Mouse (Mus musculus) frontal cortex, postnatal 14 days (tissue): ENCODE results near the gene Dlgap1.
A peak's percentile ranks its signal among the peaks of the same experiment; 100 is the strongest.

ENCODE experiments used
- DNase-seq, 2 experiments: peaks; one replicate each; pipeline ENCODE4 v3.0.0; 2022; ENCODE audit warnings: low spot score in 2 of 2

Dlgap1 gene

DNA sequence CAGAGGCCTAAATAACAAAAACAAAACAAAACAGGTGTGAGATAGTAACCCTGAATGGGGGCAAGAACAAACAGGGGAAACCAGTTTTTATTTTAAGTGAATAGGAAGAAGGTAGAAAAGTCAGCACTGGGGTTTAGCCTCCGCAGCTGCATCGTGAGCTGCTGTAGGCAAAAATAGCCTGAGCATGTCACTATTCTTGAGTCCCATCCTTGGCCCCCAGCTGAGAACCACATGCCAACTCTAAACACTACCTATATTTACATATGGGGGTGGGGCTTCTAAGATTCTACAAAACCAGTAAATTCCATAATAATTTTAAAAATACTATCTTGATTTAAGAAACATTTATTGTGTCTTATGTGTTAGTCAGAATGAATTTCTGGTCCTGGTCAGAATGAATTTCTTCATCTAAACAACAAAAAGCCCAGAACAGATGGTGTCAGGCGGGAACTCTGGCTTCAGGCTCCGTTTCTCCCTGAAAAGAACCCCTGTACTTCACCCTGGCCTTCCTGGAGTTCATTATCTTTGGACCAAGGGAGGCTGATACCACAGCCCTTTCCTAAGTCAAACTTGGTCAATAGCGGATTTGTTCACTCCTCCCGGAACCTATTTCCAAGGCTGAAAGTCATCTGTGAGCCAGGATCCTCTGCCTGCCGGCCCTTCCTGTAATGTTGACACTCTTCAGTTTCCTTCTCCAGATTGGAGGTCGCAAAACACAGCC lies 494.1 kb downstream of the Dlgap1 start:
- no peak for DNase-seq

DNA sequence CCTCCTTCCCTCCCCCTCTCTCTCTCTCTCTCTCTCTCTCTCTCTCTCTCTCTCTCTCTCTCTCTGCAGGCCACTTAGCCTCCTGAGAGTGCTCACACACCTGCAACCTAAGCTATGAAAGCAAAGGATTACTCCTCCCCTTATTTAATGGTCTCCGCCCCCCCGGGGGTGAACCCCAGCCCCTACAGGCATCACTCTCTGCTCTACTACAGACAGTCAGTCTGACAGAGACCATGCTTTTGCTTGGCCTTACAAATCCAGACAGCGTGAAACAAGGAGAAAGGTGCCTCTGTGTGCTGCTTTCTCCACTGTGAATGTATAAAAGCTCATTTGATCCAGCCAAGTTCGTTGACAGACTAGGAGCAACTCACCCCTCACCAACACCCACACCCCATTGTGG lies 497.5 kb downstream of the Dlgap1 start:
- no peak for DNase-seq

DNA sequence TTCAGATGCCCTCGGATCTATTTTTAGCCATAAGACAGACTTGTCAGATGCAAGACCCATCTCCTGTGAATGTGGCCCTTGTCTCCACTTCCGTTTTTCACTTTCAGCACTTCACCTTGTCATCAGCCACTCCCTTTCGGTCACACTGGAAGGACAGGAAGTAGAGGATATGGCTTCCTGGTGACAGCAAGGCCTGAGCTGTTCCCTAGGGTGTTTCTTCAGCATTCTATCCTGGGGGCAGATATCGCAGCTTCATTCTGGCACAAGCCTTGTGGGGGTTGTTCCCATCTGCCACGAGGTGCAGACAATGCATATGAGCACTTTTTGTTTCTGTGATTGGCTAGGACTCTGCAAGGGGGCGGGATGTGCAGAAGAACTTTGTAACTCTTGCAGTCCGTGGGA lies 502.1 kb downstream of the Dlgap1 start:
- peak; percentile 32 to 51 for DNase-seq

DNA sequence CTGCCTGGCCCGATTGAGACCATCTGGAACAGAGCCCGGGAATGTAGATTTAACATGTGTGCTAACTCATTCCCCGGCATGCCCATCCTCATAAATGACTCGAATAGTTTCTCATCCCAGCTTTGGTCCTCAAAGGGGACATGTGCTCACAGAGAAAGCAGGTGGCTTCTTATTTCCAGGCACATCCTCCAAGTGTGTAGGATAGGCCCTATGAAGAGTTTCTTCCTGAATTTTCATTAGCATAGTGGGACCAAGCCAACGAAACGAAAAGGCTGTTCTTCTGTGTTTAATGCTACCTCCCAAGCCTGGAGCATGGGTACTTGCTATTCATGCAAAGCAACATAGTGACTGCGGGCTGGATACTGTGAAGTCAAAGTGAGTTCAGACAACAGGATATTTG lies 503.3 kb downstream of the Dlgap1 start:
- no peak for DNase-seq

DNA sequence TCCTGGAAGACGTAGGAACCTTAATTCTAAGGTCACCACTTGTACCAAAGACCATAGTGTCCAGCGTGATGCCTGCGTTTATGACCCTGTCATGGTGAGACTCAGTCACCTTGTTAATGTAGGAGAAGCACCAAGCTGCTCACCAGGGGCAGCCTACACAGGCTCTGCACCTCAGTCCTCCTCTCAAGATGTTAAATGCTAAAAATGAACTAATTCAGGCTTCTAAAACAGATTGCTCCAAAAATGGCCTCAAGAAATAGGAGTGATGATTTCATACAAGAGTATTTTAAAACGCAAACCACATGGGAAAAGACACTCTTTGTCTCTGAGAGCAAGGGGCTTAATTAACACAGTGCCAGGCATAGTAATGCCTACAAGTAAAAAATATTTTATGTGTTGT lies 505.0 kb downstream of the Dlgap1 start:
- no peak for DNase-seq

DNA sequence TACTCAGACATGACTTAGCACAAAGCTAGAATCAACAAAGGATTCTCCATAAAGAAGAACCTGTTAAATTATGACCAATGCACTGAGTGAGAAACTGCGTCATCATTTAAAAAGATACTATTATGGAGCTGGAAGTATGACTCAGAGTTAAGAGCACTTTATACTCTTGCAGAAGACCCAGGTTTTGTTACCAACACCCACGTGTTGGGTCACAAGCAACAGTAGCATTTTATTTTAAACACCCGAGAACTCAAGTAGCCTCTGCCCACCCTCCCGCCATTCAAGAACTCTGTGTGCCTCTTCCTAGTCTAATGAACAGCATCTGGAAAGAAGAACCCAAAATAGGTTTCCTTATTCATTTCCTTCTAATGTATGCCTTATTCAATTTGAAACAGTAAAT lies 514.8 kb downstream of the Dlgap1 start:
- no peak for DNase-seq

DNA sequence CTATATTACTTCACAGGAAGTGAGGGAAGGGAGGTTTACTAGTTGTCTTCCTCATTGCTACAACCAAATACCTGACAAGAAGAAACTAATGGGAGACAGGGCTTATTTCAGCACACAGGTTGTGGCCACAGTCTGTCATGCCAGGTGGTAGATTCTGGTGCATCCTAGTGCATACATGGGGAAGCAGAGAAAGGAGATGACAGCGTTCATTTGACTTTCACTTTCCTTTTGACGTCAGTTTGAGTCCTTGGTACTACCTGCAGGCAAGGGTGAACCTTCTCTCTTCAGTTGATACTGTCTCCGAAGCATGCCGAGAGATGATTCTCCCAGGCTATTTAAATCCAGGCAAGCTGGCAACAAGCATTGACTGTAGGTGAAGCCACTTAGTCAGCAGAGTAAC lies 516.8 kb downstream of the Dlgap1 start:
- no peak for DNase-seq

DNA sequence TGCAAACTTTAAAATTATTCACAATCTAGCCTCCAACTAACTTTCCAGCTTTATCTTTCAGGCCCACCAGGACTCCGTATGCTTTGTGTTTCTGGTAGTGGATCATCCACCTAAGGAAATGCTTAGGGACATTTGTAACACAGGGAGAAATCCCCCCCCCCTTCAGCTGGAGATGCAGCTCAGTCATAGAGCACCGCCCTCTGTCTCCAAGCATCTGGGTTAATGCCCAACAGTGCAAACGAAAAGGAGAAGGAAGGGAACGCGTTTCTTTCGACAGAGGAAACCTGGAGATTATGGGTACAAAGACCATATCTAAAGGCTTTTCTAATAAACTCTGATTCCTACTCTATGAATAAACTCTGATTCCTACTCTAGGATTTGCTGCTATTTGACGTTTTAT lies 517.4 kb downstream of the Dlgap1 start:
- no peak for DNase-seq

DNA sequence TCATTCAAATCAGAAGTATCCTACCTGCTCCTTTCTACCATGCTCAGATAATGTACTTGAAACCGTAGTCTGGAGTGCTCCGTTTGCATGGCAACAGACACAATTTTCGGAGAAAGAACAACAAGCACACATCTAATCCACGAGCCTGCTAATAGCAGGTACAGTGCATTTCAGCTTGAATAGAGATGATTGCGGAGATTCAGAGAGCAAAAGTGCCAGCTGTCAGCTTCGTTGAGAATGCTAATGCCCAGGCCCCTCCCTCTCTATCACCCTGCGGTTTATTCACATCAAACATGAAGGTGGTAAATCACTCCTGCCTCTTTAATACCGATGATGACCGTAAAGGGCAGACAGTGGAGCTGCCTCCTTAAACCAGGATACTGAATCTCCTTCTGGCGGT lies 518.0 kb downstream of the Dlgap1 start:
- DNase-seq: no peak

DNA sequence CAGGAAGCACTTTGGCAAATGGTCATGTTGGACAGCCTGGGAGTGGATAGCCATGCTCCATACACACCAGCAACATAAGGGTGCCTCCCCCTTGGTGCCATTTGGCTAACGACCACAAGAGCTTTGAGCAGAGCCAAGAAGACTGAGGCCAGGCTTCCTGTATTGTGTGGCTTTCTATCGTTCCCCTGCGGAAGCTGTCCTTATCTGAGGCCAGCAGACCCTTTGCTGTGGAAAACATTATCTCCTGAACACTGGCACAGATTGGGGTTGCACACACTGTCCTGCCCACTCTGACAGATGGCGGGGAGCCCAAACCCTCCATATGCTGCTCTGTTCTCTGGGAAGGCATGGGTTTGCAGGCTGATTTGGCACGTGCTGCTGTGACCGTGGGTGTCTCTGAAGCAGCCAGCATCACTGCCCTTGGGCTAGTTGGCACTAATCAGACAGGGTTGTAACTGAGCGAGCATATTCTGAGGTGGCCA lies 520.0 kb downstream of the Dlgap1 start:
- DNase-seq: peak; percentile 69

DNA sequence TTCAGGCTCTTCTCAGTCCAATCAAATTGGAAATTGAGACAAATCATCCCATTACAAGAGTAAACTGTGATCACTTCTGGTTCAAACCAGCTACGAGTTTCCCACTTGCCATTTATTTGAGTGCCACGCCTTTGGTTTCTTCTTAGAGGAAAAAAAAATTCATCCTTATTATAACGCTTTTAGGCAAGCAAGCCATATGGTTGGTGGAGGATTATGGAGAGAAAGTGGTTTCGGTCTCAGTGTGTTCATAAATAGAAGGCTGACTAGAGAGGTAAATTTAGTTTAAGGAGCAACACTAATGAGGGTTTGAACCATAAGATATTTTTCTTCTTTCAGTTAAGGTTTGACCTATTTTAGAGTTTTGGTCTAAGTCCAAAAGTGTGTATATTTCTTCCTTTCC lies 522.7 kb downstream of the Dlgap1 start:
- no peak for DNase-seq

DNA sequence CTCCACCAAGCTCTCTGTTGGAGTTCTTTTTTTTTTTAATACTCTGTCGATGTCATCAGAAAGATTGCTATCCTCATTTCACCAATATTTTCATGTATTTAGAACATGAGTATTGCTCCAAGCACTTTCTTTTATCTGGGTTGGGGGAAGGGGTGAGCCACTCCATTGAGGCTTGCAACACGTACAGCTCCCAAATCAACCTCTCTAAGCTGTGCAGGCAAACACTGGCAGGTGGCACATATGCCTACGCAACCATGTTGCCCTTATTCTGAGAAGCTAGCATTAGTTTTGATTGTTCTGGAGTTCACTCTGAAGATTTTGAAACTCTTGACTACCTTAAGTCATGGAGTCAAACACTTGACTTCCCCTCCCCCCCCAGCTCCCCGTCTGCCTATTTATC lies 525.5 kb downstream of the Dlgap1 start:
- no peak for DNase-seq

DNA sequence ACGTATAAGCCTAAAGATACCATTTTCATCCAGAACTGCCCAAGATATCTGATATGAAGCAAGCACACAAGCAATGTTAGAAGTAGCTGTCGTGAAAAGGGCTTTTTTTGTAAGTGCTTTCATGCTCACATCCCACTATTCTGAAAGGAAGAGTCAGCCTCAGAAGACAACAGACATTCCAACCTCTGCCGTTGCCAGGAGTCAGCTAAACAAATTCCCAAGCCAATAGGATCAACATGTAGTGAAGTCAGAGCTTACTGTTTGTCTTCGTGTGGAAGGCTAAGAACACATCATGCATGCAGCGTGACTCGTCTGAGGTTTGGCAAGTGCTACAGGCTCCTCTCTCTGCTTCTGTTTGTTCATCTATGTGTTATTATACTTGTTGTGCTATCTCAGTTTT lies 529.4 kb downstream of the Dlgap1 start:
- DNase-seq: no peak

DNA sequence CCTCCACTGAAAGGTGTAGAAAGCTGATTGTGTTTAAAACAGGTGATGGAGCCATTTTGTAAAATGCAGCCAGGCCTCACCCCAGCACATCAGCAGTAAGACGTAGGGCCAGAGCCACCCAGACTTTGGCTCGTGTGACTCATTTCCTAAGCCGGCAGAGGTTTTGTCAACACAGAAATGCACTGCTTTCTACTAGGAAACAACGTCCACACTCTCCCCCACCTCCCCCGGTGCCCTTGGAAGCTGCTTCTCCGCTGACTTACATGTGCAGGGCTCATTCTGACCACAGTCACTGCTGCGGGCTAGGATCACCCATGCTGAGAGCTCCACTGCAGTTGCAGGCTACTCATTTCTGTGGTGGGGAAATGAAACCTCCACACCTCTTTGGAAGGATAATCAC lies 533.1 kb downstream of the Dlgap1 start:
- DNase-seq: no peak

DNA sequence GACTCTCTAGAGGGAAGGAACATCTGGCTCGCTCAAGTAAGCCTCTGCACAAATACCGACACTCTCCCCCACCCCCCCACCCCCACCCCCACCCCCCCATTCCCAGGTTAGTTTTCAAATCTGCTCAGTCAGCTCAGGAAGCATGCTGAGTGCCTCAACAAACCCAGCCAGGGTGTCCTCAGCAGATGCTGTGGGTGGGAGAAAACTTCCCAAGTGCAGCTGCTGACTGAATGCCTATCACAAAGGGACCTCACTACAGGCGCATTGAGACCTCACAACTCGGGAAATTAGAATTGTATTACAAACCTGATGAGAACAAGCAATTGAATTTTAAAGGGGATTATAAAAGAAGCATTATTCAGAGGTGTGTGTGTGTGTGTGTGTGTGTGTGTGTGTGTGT lies 538.9 kb downstream of the Dlgap1 start:
- DNase-seq: no peak

DNA sequence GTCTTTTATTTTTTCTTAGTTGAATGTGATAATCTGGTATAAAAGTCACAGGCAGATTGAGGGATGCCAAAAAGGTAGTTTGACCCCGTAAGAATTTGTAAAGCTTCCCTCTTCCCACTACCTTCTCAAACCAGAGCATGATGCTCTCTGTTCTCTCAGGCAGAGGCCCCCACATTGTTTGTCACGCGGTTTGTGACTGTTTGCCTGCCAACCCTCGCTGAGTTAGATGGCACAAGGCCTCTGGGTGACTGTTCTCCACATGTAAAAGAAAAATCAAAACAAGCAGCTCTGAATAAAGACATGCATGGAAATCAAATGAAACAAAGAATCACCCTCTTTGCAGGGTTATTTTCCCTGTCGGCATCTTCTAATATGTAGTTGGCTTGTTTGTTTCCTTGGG lies 541.6 kb downstream of the Dlgap1 start:
- DNase-seq: no peak

DNA sequence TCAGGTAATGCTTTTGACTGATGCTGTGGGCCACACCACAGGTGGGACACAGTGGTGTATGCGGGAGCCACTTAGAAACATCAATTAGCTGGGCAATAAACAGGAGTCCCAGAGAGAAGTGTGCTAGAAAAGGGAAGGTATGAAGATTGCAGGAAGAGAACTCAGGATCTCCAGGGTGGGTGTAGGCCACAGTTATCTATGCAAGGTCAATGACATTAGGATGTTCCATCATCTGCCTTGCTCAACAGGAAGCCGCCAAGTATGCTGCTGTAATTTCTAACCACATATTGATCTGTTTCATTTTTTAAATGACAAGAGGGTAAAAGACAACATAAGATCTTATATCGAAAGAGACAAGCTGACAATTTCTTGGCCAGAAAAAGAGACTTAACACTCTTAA lies 542.5 kb downstream of the Dlgap1 start:
- no peak for DNase-seq

DNA sequence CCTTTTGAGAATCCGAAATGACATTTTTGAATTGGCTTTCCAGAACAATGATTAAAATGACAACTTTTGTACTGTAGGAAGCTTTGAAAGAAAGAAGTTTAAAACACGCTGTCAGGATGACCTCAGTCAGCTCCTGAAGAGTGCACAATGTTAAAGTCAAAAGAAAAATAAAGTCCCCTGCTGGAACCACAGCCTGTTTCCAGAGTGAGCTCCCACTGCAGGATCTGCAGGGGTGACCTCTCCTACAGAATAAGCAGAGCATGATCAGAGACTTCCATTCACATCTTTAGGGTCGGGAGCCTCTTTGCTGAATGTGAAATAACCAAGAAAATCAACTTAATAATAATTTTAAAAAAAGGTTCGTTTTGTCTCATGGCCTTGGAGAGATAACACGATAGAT lies 544.9 kb downstream of the Dlgap1 start:
- DNase-seq: no peak

DNA sequence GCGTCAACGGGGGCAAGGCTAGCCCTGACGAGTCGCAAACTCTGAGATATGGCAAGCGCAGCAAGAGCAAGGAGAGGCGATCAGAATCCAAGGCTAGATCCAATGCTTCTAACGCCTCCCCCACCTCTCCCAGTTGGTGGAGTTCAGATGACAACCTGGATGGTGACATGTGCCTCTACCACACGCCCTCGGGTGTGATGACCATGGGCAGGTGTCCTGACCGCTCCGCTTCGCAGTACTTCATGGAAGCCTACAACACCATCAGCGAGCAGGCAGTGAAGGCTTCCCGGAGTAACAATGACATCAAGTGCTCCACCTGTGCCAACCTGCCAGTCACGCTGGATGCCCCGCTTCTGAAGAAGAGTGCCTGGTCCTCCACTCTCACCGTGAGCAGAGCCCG lies 547.6 kb downstream of the Dlgap1 start:
- no peak for DNase-seq

DNA sequence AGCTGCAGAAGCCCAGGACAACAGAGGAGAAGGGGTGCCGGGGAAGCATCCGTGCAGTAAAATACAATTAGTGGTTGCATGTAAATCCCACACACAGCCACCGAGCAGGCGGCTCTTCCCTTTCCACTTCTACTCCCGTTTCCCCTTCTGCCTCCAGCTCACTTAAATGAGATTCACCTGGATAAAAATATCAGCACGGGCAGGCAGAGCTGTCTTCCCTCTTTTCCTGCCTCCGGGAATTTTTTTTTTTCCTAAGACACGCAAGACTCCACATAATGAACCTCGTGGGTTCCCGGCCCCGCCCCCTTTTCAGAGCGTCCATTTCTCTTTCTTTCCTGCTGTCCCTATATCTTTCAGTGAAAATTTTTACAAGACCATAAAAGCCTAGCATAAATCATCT lies 548.5 kb downstream of the Dlgap1 start:
- DNase-seq: no peak

DNA sequence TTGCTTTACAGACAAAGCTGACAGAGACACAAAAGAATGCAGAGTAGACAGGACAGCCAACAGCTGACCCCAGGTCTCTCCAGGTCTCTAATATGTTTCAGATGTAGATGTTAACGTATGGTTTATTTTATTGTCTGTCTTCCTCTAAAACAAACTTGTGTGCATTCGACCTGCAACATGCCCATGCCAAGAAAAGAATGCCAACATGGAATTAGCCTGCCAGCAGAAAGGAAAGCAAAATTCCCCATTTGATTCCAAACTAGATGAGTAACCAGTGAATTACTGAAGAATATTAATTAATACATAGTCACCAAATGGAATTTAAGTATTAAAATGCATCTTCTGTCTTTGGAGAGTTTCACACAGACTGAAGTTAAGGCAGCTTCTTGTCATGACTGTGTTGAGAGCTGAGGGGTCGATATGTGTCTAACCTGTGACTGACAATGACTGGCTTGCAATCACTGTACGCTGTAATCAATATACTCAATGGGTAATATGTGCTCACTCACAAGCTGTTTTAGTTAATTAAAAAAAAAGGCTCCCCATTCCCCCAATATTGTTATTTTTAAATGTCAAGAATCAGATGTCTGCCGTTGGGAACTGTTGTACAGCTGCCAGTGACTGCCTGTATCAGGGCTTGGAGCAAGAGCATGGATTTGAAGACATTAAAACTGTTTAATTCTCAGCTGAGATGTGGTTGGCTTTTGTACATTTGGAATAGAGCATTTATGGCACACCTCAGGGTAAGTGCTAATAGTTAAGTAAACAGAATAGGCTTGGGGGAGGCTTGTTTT lies 552.4 kb downstream of the Dlgap1 start:
- DNase-seq: no peak

DNA sequence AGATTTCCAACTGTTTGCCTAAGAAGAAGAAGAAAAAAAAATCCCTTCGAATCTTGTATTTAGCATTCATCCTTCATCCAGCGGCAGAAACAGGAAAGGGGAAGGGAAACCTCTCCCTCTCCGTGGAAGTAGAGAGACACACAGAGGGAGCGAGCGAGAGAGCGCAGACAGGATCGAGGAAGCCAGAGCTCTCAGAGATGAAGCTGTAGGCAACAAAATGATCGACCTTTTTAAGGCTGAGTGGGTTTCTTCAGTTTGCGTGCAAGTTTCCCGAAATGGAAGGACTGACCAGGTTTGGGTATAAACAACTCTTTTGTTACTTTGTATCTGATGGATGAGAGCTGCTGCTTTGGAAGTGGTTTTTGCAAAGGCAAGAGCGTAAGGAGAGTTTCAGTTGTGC lies 553.1 kb downstream of the Dlgap1 start:
- peak in 1 of 2 experiments; percentile 44 for DNase-seq

DNA sequence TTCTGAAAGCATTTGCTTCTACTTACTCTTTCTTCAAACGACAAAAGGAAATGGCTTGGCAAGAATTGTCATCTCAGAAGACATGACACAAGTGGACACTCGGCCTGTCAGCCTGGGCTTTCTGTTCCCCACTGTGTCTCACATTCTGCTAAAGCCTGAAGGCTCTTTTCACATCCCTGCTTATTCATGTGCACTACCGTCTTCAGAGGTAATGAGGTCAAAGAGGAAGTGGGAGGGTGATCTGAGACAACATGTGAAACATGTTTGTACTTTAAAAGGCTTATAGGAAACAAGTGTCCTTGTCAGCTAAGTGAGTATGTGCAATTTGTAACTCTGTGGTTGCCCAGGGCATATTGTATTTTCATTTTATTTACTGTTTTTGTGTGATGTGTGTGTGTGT lies 557.1 kb downstream of the Dlgap1 start:
- no peak for DNase-seq
